Mouse (Mus musculus) hematopoietic stem cell, adult 5-6 weeks (primary cell): ENCODE results near the gene Gstt1. TPM values are rescaled to one million over a fixed set of nuclear protein-coding genes. Genes with fewer than 3 reads are reported as not detected.
"Not testable (repeated sequence)": the region's sequence is repeated elsewhere in the genome, so short reads cannot be mapped to it uniquely, and the experiment has no call there.

Source experiments
- ATAC-seq, 2 experiments: fragments of 125-278 bp in 1 of 2; replicated peaks in 1 of 2; 2 replicates each; pipeline ENCODE4 v1.8.0; 2016 to 2017; ENCODE audit warnings: inconsistent platforms in 2 of 2, mild to moderate bottlenecking in 2 of 2, moderate number of reproducible peaks in 2 of 2, low read depth in 1 of 2, moderate TSS enrichment in 1 of 2; ENCODE audit not compliant: low FRiP score in 2 of 2, poor library complexity in 2 of 2, severe bottlenecking in 2 of 2, insufficient read depth in 1 of 2, low TSS enrichment in 1 of 2
- total RNA-seq: library from RNA; stranded (forward); fragments of 172-1452, 232-1000 nt; gene quantifications from 2 replicates; pipeline ENCODE4 v1.2.3, GENCODE M21; 2017

Gene Gstt1
- total RNA-seq, 1 experiment from 2014 or later: 4.7 TPM

DNA sequence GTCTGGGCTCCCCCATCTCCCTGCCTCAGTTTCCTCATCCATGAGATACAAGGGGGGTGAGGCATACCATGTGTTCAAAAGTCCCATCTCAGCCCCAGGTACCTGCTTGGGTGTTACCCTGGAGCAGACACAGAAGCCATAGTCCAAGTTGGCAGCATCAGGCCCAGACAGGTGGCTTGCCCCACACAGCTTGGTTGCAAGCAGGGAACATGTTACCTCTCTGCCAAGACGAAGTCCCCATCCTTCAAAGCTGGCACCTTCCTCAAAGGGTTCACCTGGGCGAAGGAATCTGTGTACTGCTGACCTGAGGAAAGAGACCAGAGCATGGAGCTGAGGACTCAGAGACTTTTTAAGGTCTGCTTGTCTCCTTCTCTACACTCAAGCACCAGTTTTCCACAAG is 20.5 kb downstream of the Gstt1 start:
- no peak for ATAC-seq

DNA sequence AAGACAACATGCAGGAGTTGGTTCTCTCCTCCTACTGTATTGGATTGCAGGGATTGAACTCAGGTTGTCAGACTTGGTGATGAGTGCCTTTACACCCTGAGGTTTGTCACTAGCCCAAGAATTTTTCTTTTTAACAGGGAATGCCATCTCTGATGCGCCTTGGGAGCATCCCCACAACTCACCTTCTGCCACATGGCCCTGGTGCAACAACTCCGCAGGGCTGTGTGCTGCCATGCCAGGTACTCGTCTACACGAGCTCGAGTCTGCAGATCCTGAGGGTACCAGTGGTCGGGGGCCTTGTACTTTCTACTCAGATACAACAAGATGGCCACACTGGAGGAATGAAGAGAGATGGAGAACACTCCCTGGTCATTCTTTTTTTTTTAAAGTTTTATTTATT is 21.8 kb downstream of the Gstt1 start:
- ATAC-seq: no peak

- no peak for ATAC-seq
Observed at GRCm38 (mm10) chr10:75774587-75774986, 23.8 kb downstream of the Gstt1 start.

GRCm38 (mm10) chr10:75774102-75774501 is 24.3 kb downstream of the Gstt1 start:
- no peak for ATAC-seq

GRCm38 (mm10) chr10:75772795-75773664 is 25.4 kb downstream of the Gstt1 start, which contains the start of gene Ddt:
Ddt (minus strand) TSS chr10:75773414.
- peak; percentile 96 to 98 for ATAC-seq

GRCm38 (mm10) chr10:75767756-75768155 is 30.6 kb downstream of the Gstt1 start:
- ATAC-seq: not testable (repeated sequence)

DNA sequence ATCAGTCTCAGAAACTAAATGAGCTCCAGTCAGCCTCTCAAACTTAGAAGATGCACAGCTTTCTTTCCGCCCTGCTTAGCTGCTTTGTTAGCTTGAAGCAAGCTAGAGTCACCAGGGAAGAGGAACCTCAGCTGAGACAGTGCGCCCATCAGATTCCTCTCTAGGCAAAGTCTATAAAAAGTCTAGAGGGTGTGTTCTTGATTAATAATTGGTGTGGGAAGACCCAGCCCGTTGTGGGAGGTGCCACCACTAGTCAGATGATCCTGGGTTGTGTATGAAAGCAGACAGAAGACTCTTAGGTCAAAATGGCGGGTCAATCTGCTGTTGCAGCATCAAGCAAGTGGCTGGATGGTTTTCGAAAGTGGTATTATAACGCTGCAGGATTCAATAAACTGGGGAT is 31.5 kb downstream of the Gstt1 start:
- no peak for ATAC-seq

GRCm38 (mm10) chr10:75764519-75765473 is 33.6 kb downstream of the Gstt1 start:
- peak; percentile 47 for ATAC-seq

DNA sequence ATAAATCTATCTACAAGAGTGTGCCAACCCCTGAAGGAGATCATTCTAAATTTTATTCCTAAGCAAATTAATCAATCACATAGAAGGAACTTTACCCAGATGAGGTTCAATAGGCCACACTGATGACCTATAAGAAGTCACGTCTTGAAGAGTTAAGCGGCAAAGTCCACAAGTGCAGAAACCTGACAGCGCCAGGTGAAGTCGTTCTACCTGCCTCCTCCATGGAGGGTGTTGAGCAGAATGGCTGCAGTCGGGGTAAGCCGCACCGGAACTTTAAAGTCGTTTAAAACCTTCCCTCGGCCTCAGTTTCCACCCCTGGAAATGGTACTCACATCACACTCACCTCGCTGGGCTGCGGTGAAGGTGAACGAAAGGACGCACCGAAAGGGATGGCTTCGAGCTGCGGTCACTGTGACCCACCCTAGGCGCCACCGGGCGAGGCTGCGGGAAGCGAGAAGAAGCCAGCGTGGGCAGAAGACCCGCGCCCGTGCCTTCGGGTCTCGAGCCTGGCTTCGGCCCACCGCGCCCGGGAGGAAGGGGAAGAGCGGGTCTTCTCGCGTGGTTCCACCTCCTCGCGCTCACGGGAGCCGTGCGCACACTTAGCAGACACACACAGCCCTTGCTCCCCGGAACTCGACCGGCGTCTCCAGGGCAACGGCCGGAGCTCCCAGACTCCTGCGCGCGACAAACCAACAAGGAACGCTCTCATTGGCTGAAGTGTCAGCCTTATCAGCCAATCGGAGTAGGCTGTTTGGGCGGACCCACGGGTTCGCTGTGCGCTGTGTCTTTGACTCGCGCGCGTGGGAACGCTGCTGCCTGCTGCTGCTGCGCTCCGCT is 34.5 kb downstream of the Gstt1 start, which contains the start of gene Cabin1:
Gene Cabin1, minus strand, starts transcription at position 660 of the 837 bp plus-strand sequence.
- ATAC-seq: peak; percentile 98 to 99

DNA sequence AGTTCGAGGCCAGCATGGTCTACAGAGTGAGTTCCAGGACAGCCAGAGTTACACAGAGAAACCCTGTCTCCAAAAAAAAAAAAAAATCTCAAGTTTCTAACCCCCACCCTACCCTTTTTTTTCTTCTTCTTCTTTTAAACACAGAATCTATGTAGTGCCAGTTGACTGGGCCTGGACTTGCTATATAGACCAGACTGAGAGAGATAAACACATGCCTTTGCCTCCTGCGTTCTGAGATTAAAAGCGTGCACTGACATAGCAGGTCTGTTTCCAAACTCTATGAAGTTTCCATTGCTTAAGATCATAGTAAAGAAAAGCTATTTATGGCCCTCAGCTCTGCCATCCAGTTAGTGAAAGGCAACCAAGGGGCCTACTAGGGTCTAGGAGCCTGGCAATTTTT is 36.0 kb downstream of the Gstt1 start:
- ATAC-seq: no peak

GRCm38 (mm10) chr10:75760311-75760710 is 38.1 kb downstream of the Gstt1 start:
- ATAC-seq: no peak

DNA sequence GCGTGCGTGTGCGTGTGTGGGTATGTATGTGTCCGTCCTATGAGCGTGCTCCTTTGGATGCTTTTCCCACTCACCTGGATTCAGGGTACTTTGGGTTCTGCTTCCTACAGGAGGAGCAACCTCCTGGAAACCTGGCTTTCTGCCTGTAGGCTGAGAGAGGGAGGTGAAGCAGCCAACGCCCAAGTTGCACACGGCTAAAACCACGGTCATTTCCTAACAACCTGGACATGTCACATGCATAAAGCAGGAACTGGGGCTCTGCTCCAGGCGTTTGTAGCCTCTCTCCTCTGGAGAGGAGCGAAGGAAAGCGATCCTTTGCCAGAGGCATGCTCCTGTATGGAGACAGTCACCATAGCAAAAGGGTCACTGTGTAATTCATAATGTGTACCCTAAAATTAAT is 41.7 kb downstream of the Gstt1 start:
- ATAC-seq: no peak

- ATAC-seq: peak; percentile 77 to 80
Observed at GRCm38 (mm10) chr10:75744017-75744416, 54.4 kb downstream of the Gstt1 start.

- no peak for ATAC-seq
Observed at GRCm38 (mm10) chr10:75743369-75743768, 55.0 kb downstream of the Gstt1 start.

- ATAC-seq: no peak
Observed at GRCm38 (mm10) chr10:75740866-75741265, 57.5 kb downstream of the Gstt1 start.
